Mouse (Mus musculus) olfactory bulb, adult 2 months (tissue): ENCODE results near the gene Antxr2. TPM values are rescaled to one million over a fixed set of nuclear protein-coding genes. Genes with fewer than 3 reads are reported as not detected.

ENCODE experiments used
- H3K27ac ChIP-seq: fragments of 200-500 bp; 2 replicates; pipeline ENCODE4 v1.5.1; 2012; ENCODE audit warnings: low read depth, low read length; ENCODE audit not compliant: insufficient read depth
- H3K4me1 ChIP-seq: fragments of 200-500 bp; 2 replicates; pipeline ENCODE4 v1.6.1; 2012; ENCODE audit warnings: low read length; ENCODE audit not compliant: control insufficient read depth, insufficient read depth
- H3K4me3 ChIP-seq: fragments of 200-500 bp; 2 replicates; pipeline ENCODE4 v1.5.1; 2012; ENCODE audit warnings: mild to moderate bottlenecking, low read depth, low read length, moderate library complexity; ENCODE audit not compliant: insufficient read depth
- CTCF ChIP-seq: fragments of 200-500 bp; IDR thresholded peaks from 2 replicates; pipeline ENCODE4 v1.5.1; 2012; ENCODE audit warnings: low read depth, mild to moderate bottlenecking, low read length, moderate library complexity; ENCODE audit not compliant: insufficient read depth
- POLR2A ChIP-seq: fragments of 200-500 bp; IDR thresholded peaks from 2 replicates; pipeline ENCODE4 v1.6.1; 2012; ENCODE audit warnings: mild to moderate bottlenecking, low read depth, low read length, moderate library complexity; ENCODE audit not compliant: insufficient read depth
- WGBS: fragments of 180-500 bp; shearing (Covaris S2); methylation state at CpG from one replicate; pipeline ENCODE4 v1.1.7; 2018; 5-methylcytosine and 5-hydroxymethylcytosine counted together
- polyA plus RNA-seq: library from polyadenylated mRNA; stranded (reverse); fragments of >200 nt; gene quantifications from 2 replicates; pipeline ENCODE4 v1.2.4, GENCODE M21; 2012; ENCODE audit warnings: low replicate concordance; ENCODE audit not compliant: missing spikeins, insufficient read depth, insufficient read length

The Antxr2 gene
- polyA plus RNA-seq, 1 experiment, result not detected

GRCm38 (mm10) chr5:97851981-97852748, 178.7 kb downstream of the Antxr2 start:
- Histone ChIP-seq H3K4me1 (no peaks in the 10 kb centered on the region), H3K27ac (no peak overlapping the region), H3K4me3 (no peak overlapping the region)
- TF ChIP-seq POLR2A, result no peak
- no peak for TF ChIP-seq CTCF
- 90% methylated on average over 5 of the region's 5 CpGs for WGBS

DNA sequence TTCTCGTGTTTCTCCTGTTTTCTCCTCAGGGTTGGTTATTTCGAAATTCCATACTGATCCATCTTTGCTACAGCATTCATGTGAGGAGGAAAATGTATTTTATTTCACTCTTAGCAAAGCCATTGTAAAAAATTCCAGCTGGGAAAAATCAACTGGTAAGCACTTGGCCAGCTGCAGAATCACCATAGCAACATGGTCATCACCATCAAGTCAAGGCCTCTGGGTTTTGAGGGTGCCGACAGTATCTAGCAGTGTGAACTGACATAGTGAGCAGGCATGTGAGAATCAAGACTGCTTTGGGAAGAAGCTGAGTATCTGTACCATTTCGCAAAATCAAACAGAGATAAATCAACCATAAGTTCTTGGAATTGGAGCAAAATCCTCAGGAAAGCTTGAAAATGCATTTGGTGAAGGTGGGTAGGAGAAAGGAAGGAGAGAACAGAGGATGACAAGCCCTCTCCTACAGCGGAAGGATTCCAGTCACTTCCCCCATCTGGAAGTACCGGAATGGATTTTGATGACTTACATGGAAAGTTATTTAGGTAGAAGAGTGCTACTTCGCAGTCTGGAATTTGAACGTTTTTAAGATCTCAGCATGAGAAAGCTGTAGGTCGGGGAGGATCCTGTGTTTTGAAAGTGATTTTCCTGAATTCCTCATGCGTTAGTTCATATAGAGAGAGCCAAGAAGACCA, 183.5 kb downstream of the Antxr2 start:
- TF ChIP-seq POLR2A (no peak), CTCF (no peak)
- WGBS, result 88% methylated on average over 10 of the region's 10 CpGs
- Histone ChIP-seq H3K4me3 (no peak overlapping the region), H3K4me1 (no peaks in the 10 kb centered on the region), H3K27ac (no peak overlapping the region)

GRCm38 (mm10) chr5:97846503-97846902, 184.3 kb downstream of the Antxr2 start:
- no peaks in the 10 kb centered on the region for H3K4me1 ChIP-seq
- TF ChIP-seq POLR2A (no peak), CTCF (no peak)
- 89% methylated on average over 2 of the region's 2 CpGs for WGBS
- no peak overlapping the region for H3K4me3 ChIP-seq
- H3K27ac ChIP-seq, result no peak overlapping the region

DNA sequence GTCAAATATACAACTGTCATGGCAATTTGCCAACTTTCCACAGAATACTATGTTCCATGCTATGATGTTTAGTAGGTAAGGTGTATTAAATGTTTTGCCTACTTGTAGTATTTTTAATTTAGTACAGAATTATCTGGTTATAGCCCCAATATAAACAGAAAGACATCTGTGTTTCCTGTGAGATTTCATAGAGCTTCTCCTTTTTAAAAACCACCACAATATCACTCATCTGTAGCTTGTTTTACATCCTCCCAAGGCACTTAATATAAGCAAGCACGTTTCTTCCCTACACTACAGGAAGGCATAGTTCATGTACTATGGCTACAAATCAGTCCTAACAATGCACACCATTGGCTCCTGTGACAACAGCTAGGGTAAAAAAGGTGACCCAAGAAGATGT, 188.8 kb downstream of the Antxr2 start:
- no peak overlapping the region for H3K4me3 ChIP-seq
- WGBS, result 82% methylated on average over 1 of the region's 1 CpGs
- H3K4me1 ChIP-seq, result no peaks in the 10 kb centered on the region
- no peak overlapping the region for H3K27ac ChIP-seq
- TF ChIP-seq POLR2A (no peak), CTCF (no peak)

DNA sequence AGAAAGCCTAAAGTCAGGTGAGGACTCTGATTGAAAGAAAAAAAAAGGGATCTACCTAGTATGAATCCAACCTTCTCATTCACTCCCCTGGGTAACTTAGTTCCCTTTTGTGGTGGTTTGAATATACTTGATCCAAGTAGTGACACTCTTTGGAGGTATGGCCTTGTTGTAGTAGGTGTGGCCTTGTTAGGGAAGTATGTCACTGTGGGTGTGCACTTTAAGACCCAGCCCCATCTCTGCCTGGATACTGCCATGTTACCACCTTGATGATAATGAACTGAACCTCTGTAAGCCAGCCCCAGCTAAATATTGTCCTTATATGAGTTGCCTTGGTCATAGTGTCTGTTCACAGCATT, 190.9 kb downstream of the Antxr2 start:
- TF ChIP-seq CTCF, result no peak
- TF ChIP-seq POLR2A, result no peak
- no peak overlapping the region for H3K27ac ChIP-seq
- no peak overlapping the region for H3K4me3 ChIP-seq
- H3K4me1 ChIP-seq, result no peaks in the 10 kb centered on the region

GRCm38 (mm10) chr5:97839271-97839923, 191.4 kb downstream of the Antxr2 start:
- H3K4me3 ChIP-seq, result no peak overlapping the region
- 82% methylated on average over 3 of the region's 3 CpGs for WGBS
- H3K27ac ChIP-seq, result no peak overlapping the region
- TF ChIP-seq CTCF, result no peak
- TF ChIP-seq POLR2A, result no peak
- no peaks in the 10 kb centered on the region for H3K4me1 ChIP-seq

- 76% methylated on average over 2 of the region's 2 CpGs for WGBS
- no peaks in the 10 kb centered on the region for H3K4me1 ChIP-seq
- H3K27ac ChIP-seq, result no peak overlapping the region
- no peak overlapping the region for H3K4me3 ChIP-seq
- TF ChIP-seq POLR2A, result no peak
- no peak for TF ChIP-seq CTCF
These were observed 193.5 kb downstream of the Antxr2 start for GRCm38 (mm10) chr5:97837333-97837732.

- H3K4me1 ChIP-seq, result no peaks in the 10 kb centered on the region
- H3K4me3 ChIP-seq, result no peak overlapping the region
- 82% methylated on average over 2 of the region's 2 CpGs for WGBS
- TF ChIP-seq POLR2A (no peak), CTCF (no peak)
- no peak overlapping the region for H3K27ac ChIP-seq
These were observed 195.4 kb downstream of the Antxr2 start for GRCm38 (mm10) chr5:97835418-97835817.

DNA sequence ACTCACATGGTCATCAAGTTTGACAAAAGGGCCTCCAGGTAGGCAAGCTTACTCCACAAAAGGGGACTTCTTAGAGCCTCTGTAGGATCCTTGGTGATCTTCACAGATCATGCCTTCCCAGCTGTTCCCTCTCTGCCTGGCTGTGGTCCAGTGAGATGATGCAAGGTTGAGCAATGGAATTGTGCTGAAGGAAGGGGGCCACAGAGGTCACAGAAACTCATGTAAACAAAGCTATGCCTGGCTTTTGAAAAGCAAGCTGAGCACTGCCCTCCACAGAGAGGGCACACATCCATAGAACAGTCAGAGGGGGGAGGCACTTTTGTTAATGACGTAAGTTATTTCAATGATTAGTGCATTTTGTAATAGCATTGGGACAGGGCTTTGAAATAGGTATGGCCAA, 196.1 kb downstream of the Antxr2 start:
- WGBS, result 85% methylated on average over 1 of the region's 1 CpGs
- Histone ChIP-seq H3K4me1 (no peaks in the 10 kb centered on the region), H3K27ac (no peak overlapping the region), H3K4me3 (no peak overlapping the region)
- TF ChIP-seq CTCF, result no peak
- TF ChIP-seq POLR2A, result no peak

Other genes with a start within 250 kb of the Antxr2 start
- not detected in 2 replicates for gene Prdm8, start 136.2 kb upstream of the Antxr2 start, polyA plus RNA-seq
- not detected in 2 replicates for gene Fgf5, start 223.1 kb upstream of the Antxr2 start, polyA plus RNA-seq